12 mouse cellular contexts compared by ENCODE assay signal in the genomic region with DNA sequence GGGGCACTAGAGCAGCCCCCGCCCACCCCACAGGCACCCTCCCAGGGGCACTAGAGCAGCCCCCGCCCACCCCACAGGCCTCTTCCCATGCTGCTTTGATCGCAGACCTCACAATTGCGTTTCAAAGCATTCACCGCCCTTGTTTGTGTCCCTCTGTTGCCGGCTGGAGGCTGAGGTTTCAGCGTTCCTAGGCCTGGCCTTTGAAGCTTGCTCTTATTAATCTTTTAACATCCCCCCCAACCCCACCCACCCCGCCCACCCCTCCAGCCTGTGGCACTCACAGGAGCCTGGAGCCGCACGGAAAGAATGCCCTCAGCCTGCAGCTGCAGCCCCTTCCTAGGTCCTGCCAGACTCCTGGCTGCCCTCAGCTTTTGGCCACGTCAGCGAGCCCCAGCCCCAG. TPM values are rescaled to one million over a fixed set of nuclear protein-coding genes. Genes with fewer than 3 reads are reported as not detected.
DNase-seq lines count a peak whose midpoint lies in the region; ATAC-seq and TF ChIP-seq lines count a peak whose summit lies in the region.
"Had no signal": no experiment of that assay in that cellular context is flagged by ENCODE, and none has a peak within 500 bp of the region (broad histone marks: within the 10 kb centered on the region; RNA-seq: fewer than 3 reads in every experiment).

No protein-coding gene starts in this region.

- H3K27ac ChIP-seq in hindbrain, embryonic 10.5 days: peak overlapping the region; percentile 87
- no peak overlapping the region for H3K27ac ChIP-seq in hindbrain, postnatal 0 days
- H3K27ac ChIP-seq in stomach, embryonic 14.5 days (ENCODE audit: low read length): peak overlapping the region; percentile 69; the same call in 1 of the 2 replicates
- H3K27ac ChIP-seq in stomach, postnatal 0 days (replicated peaks): no peak overlapping the region
- H3K27ac ChIP-seq in limb, embryonic 11.5 days (replicated peaks; ENCODE audit: low read depth, low read length): peak overlapping the region; percentile 89

- H3K4me1 ChIP-seq in hindbrain, embryonic 10.5 days (replicated peaks): peaks cover 71% of the 10 kb centered on the region
- 0 out of 2 replicates have a peak, but pooled peaks cover 8% of the 10 kb centered on the region for H3K4me1 ChIP-seq in hindbrain, postnatal 0 days (ENCODE audit: insufficient read depth, low read length)
- H3K4me1 ChIP-seq in stomach, embryonic 14.5 days (ENCODE audit: control insufficient read depth, insufficient read depth, low read length): peaks cover 47% of the 10 kb centered on the region
- H3K4me1 ChIP-seq in stomach, postnatal 0 days (replicated peaks; ENCODE audit: control insufficient read depth, insufficient read depth): 0 out of 2 replicates have a peak, but pooled peaks cover 3% of the 10 kb centered on the region
- peaks cover 56% of the 10 kb centered on the region for H3K4me1 ChIP-seq in limb, embryonic 11.5 days (ENCODE audit: control insufficient read depth, insufficient read depth, low read length)

- peak overlapping the region; percentile 27 for H3K4me3 ChIP-seq in hindbrain, embryonic 10.5 days
- no peak overlapping the region for H3K4me3 ChIP-seq in hindbrain, postnatal 0 days (ENCODE audit: low read length)
- no peak overlapping the region for H3K4me3 ChIP-seq in stomach, embryonic 14.5 days (ENCODE audit: low read depth, low read length)
- H3K4me3 ChIP-seq in stomach, postnatal 0 days (ENCODE audit: low read depth, low read length): no peak overlapping the region
- H3K4me3 ChIP-seq in limb, embryonic 11.5 days (ENCODE audit: low read depth, low read length): no peak overlapping the region

- H3K36me3 ChIP-seq in hindbrain, embryonic 10.5 days: peaks cover 64% of the 10 kb centered on the region
- peaks cover 8% of the 10 kb centered on the region; the same call in 1 of the 2 replicates for H3K36me3 ChIP-seq in hindbrain, postnatal 0 days (ENCODE audit: insufficient read depth, low read length)
- H3K36me3 ChIP-seq in stomach, embryonic 14.5 days (ENCODE audit: control insufficient read depth, insufficient read depth, low read length): peaks cover 8% of the 10 kb centered on the region
- H3K36me3 ChIP-seq in stomach, postnatal 0 days (ENCODE audit: control insufficient read depth, insufficient read depth, low read length): peaks cover 5% of the 10 kb centered on the region
- H3K36me3 ChIP-seq in limb, embryonic 11.5 days (ENCODE audit: control insufficient read depth, insufficient read depth, low read length): peaks cover 4% of the 10 kb centered on the region; the same call in 1 of the 2 replicates

- ATAC-seq in hindbrain, postnatal 0 days: no peak
- no peak; the same call in 1 of the 2 replicates for ATAC-seq in stomach, embryonic 14.5 days (ENCODE audit: insufficient number of reproducible peaks, insufficient read depth, low FRiP score, low read depth)
- no peak for ATAC-seq in stomach, postnatal 0 days (ENCODE audit: low FRiP score, low TSS enrichment)
- no peak for ATAC-seq in limb, embryonic 11.5 days (ENCODE audit: insufficient number of reproducible peaks, low FRiP score, low TSS enrichment, low read depth)
- ATAC-seq: CD4-positive, CD25-positive, alpha-beta regulatory T cell, adult 4 months had no signal

- H3K4me2 ChIP-seq in hindbrain, postnatal 0 days (ENCODE audit: low read depth, low read length): no peak overlapping the region
- no peak overlapping the region for H3K4me2 ChIP-seq in stomach, embryonic 14.5 days (replicated peaks; ENCODE audit: low read depth, low read length)
- no peak overlapping the region for H3K4me2 ChIP-seq in stomach, postnatal 0 days (replicated peaks; ENCODE audit: low read depth)
- H3K4me2 ChIP-seq in limb, embryonic 11.5 days (ENCODE audit: low read depth, severe bottlenecking): peak overlapping the region; percentile 22; the same call in 1 of the 2 replicates

- TF ChIP-seq EP300 in stomach, postnatal 0 days (optimal IDR thresholded peaks at IDR 0.05): no peak

- WGBS in hindbrain, embryonic 10.5 days: 2% methylated on average over 11 of the region's 12 CpGs
- WGBS in hindbrain, postnatal 0 days: 19% methylated on average over 12 of the region's 12 CpGs
- WGBS in stomach, embryonic 14.5 days: 22% methylated on average over 12 of the region's 12 CpGs
- 30% methylated on average over 12 of the region's 12 CpGs for WGBS in stomach, postnatal 0 days
- 3% methylated on average over 12 of the region's 12 CpGs for WGBS in limb, embryonic 11.5 days

- H3K9me3 ChIP-seq in hindbrain, embryonic 10.5 days: no peaks in the 10 kb centered on the region
- no peaks in the 10 kb centered on the region for H3K9me3 ChIP-seq in hindbrain, postnatal 0 days (ENCODE audit: low read length)
- no peaks in the 10 kb centered on the region for H3K9me3 ChIP-seq in stomach, embryonic 14.5 days (ENCODE audit: control insufficient read depth, low read depth, low read length)
- no peaks in the 10 kb centered on the region for H3K9me3 ChIP-seq in stomach, postnatal 0 days (ENCODE audit: control insufficient read depth, low read length)
- no peaks in the 10 kb centered on the region for H3K9me3 ChIP-seq in limb, embryonic 11.5 days (ENCODE audit: control insufficient read depth, low read length)

- peak; percentile 53 for DNase-seq in hindbrain, embryonic 10.5 days (ENCODE audit: low spot score)
- no peak for DNase-seq in hindbrain, postnatal 0 days (ENCODE audit: low spot score)
- no peak for DNase-seq in stomach, postnatal 0 days (ENCODE audit: low spot score)
- peak; percentile 58 for DNase-seq in limb, embryonic 11.5 days (ENCODE audit: low spot score)
- DNase-seq in adrenal gland, adult (ENCODE audit: inconsistent age in 2 of 2, low spot score in 1 of 2): no peak
- DNase-seq in gastrocnemius, postnatal 25 days: no peak
- DNase-seq in urinary bladder, postnatal 14 days (ENCODE audit: low spot score): no peak
- DNase-seq: gastrocnemius, postnatal 14 days; layer of hippocampus, postnatal 36 days; lung, adult 18-20 months had no signal

- peaks cover 14% of the 10 kb centered on the region for H3K27me3 ChIP-seq in hindbrain, embryonic 10.5 days (ENCODE audit: insufficient read depth, poor library complexity, severe bottlenecking)
- H3K27me3 ChIP-seq in hindbrain, postnatal 0 days (ENCODE audit: insufficient read depth, low read length): no peaks in the 10 kb centered on the region
- H3K27me3 ChIP-seq in stomach, embryonic 14.5 days (ENCODE audit: control insufficient read depth, insufficient read depth, low read length): no peaks in the 10 kb centered on the region
- no peaks in the 10 kb centered on the region for H3K27me3 ChIP-seq in stomach, postnatal 0 days (ENCODE audit: control insufficient read depth, insufficient read depth, low read length)
- H3K27me3 ChIP-seq in limb, embryonic 11.5 days (ENCODE audit: control insufficient read depth, insufficient read depth, low read length): no peaks in the 10 kb centered on the region

- no peak for TF ChIP-seq CTCF in hindbrain, postnatal 0 days (IDR thresholded peaks at IDR 0.05; ENCODE audit: low read depth)
- no peak for TF ChIP-seq CTCF in stomach, postnatal 0 days (IDR thresholded peaks at IDR 0.05; ENCODE audit: low read depth)

- H3K9ac ChIP-seq in hindbrain, postnatal 0 days (replicated peaks; ENCODE audit: low read length): no peak overlapping the region
- no peak overlapping the region for H3K9ac ChIP-seq in stomach, embryonic 14.5 days (replicated peaks; ENCODE audit: low read depth, low read length)
- no peak overlapping the region for H3K9ac ChIP-seq in stomach, postnatal 0 days (ENCODE audit: low read length)
- H3K9ac ChIP-seq in limb, embryonic 11.5 days (ENCODE audit: low read length): 0 out of 2 replicates have a peak overlapping the region, but pooled peaks have one; percentile 17

RNA-seq across cellular contexts. Expression of gene Cenpx, which starts 6.3 kb away (rescaled TPM):
- polyA plus RNA-seq in hindbrain, embryonic 10.5 days (2016; fragmentation: Nextera tagmentation; extraction: Ambion mirVana): 129 and 137 TPM in 2 replicates
- 57.6 and 78.6 TPM in 2 replicates for total RNA-seq in hindbrain, postnatal 0 days (2014; rRNA removed)
- 99.7 and 100 TPM in 2 replicates for polyA plus RNA-seq in hindbrain, postnatal 0 days (2015; fragmentation: Nextera tagmentation; extraction: Ambion mirVana)
- 152 and 165 TPM in 2 replicates for polyA plus RNA-seq in stomach, embryonic 14.5 days (2014; fragmentation: Nextera tagmentation; extraction: Ambion mirVana)
- 123 and 127 TPM in 2 replicates for polyA plus RNA-seq in stomach, postnatal 0 days (2015; fragmentation: Nextera tagmentation; extraction: Ambion mirVana)
- 126 and 127 TPM in 2 replicates for polyA plus RNA-seq in limb, embryonic 11.5 days (2014; fragmentation: Nextera tagmentation; extraction: Ambion mirVana)
- 10 to 100 TPM; 25.4 to 32.7 TPM for total RNA-seq in gastrocnemius, postnatal 25 days (2021)

RNA-seq across cellular contexts. Expression of gene Lrrc45, which starts 6.5 kb away (rescaled TPM):
- 55.8 and 57.7 TPM in 2 replicates for polyA plus RNA-seq in hindbrain, embryonic 10.5 days (2016; fragmentation: Nextera tagmentation; extraction: Ambion mirVana)
- total RNA-seq in hindbrain, postnatal 0 days (2014; rRNA removed): 35.4 and 49.1 TPM in 2 replicates
- 41.7 and 44.3 TPM in 2 replicates for polyA plus RNA-seq in hindbrain, postnatal 0 days (2015; fragmentation: Nextera tagmentation; extraction: Ambion mirVana)
- polyA plus RNA-seq in stomach, embryonic 14.5 days (2014; fragmentation: Nextera tagmentation; extraction: Ambion mirVana): 48.6 and 55.2 TPM in 2 replicates
- polyA plus RNA-seq in stomach, postnatal 0 days (2015; fragmentation: Nextera tagmentation; extraction: Ambion mirVana): 18.7 and 20.4 TPM in 2 replicates
- polyA plus RNA-seq in limb, embryonic 11.5 days (2014; fragmentation: Nextera tagmentation; extraction: Ambion mirVana): 44.3 and 47.8 TPM in 2 replicates
- 1 to 10 TPM; 4.0 to 4.3 TPM for total RNA-seq in gastrocnemius, postnatal 25 days (2021)

RNA-seq across cellular contexts. Expression of gene Rac3, which starts 14.0 kb away (rescaled TPM):
- polyA plus RNA-seq in hindbrain, embryonic 10.5 days (2016; fragmentation: Nextera tagmentation; extraction: Ambion mirVana): 31.0 and 58.2 TPM in 2 replicates
- 669 and 698 TPM in 2 replicates for total RNA-seq in hindbrain, postnatal 0 days (2014; rRNA removed)
- polyA plus RNA-seq in hindbrain, postnatal 0 days (2015; fragmentation: Nextera tagmentation; extraction: Ambion mirVana): 593 and 639 TPM in 2 replicates
- 11.1 and 11.7 TPM in 2 replicates for polyA plus RNA-seq in stomach, embryonic 14.5 days (2014; fragmentation: Nextera tagmentation; extraction: Ambion mirVana)
- 21.9 and 22.1 TPM in 2 replicates for polyA plus RNA-seq in stomach, postnatal 0 days (2015; fragmentation: Nextera tagmentation; extraction: Ambion mirVana)
- polyA plus RNA-seq in limb, embryonic 11.5 days (2014; fragmentation: Nextera tagmentation; extraction: Ambion mirVana): 7.4 and 12.8 TPM in 2 replicates
- total RNA-seq in gastrocnemius, postnatal 25 days (2021): 1 to 10 TPM; 1.2 TPM
- polyA plus RNA-seq: CD4-positive, CD25-positive, alpha-beta regulatory T cell, adult 4 months had no signal

RNA-seq across cellular contexts. Expression of gene Dcxr, which starts 19.9 kb away (rescaled TPM):
- 17.9 and 19.8 TPM in 2 replicates for polyA plus RNA-seq in hindbrain, embryonic 10.5 days (2016; fragmentation: Nextera tagmentation; extraction: Ambion mirVana)
- 16.1 and 17.6 TPM in 2 replicates for total RNA-seq in hindbrain, postnatal 0 days (2014; rRNA removed)
- 20.2 and 21.3 TPM in 2 replicates for polyA plus RNA-seq in hindbrain, postnatal 0 days (2015; fragmentation: Nextera tagmentation; extraction: Ambion mirVana)
- 33.2 TPM in 2 replicates for polyA plus RNA-seq in stomach, embryonic 14.5 days (2014; fragmentation: Nextera tagmentation; extraction: Ambion mirVana)
- 56.3 and 58.4 TPM in 2 replicates for polyA plus RNA-seq in stomach, postnatal 0 days (2015; fragmentation: Nextera tagmentation; extraction: Ambion mirVana)
- polyA plus RNA-seq in limb, embryonic 11.5 days (2014; fragmentation: Nextera tagmentation; extraction: Ambion mirVana): 12.4 and 16.5 TPM in 2 replicates
- 1 to 10 TPM; 5.8 to 6.0 TPM for total RNA-seq in gastrocnemius, postnatal 25 days (2021)

RNA-seq across cellular contexts. Expression of gene Cbr2, which starts 24.7 kb away (rescaled TPM):
- 1.6 and 2.1 TPM in 2 replicates for polyA plus RNA-seq in hindbrain, embryonic 10.5 days (2016; fragmentation: Nextera tagmentation; extraction: Ambion mirVana)
- total RNA-seq in hindbrain, postnatal 0 days (2014; rRNA removed): 4.7 and 6.1 TPM in 2 replicates
- 3.5 and 4.0 TPM in 2 replicates for polyA plus RNA-seq in hindbrain, postnatal 0 days (2015; fragmentation: Nextera tagmentation; extraction: Ambion mirVana)
- 36.9 and 46.6 TPM in 2 replicates for polyA plus RNA-seq in stomach, embryonic 14.5 days (2014; fragmentation: Nextera tagmentation; extraction: Ambion mirVana)
- 129 and 160 TPM in 2 replicates for polyA plus RNA-seq in stomach, postnatal 0 days (2015; fragmentation: Nextera tagmentation; extraction: Ambion mirVana)
- polyA plus RNA-seq in limb, embryonic 11.5 days (2014; fragmentation: Nextera tagmentation; extraction: Ambion mirVana): 6.7 and 7.4 TPM in 2 replicates
- total RNA-seq in gastrocnemius, postnatal 25 days (2021): 10 to 100 TPM in 1 of 2 experiments, 1 to 10 TPM in 1; 9.6 to 16.9 TPM
- polyA plus RNA-seq: CD4-positive, CD25-positive, alpha-beta regulatory T cell, adult 4 months had no signal

Comparison
In these comparisons a context has a peak if more than half of its experiments do, and no peak if none do; other contexts are left out.
1. DNase-seq: peak in hindbrain, embryonic 10.5 days (single experiment) and limb, embryonic 11.5 days (single experiment); none in hindbrain, postnatal 0 days (single experiment), stomach, postnatal 0 days (single experiment), adrenal gland, adult (0 of 2), gastrocnemius, postnatal 25 days (single experiment) and urinary bladder, postnatal 14 days (single experiment).
2. H3K27ac ChIP-seq: peak in hindbrain, embryonic 10.5 days (single experiment), stomach, embryonic 14.5 days (single experiment) and limb, embryonic 11.5 days (single experiment); none in hindbrain, postnatal 0 days (single experiment) and stomach, postnatal 0 days (single experiment).
3. RNA of gene Rac3, which starts 14.0 kb away (polyA plus RNA-seq): 593 to 639 TPM in hindbrain, postnatal 0 days; 31.0 to 58.2 TPM in hindbrain, embryonic 10.5 days, 21.9 to 22.1 TPM in stomach, postnatal 0 days, 7.4 to 12.8 TPM in limb, embryonic 11.5 days and 11.1 to 11.7 TPM in stomach, embryonic 14.5 days; every median in the first group is over 10 times any median in the second.